9 mouse cellular contexts compared by ENCODE assay signal in the genomic region with DNA sequence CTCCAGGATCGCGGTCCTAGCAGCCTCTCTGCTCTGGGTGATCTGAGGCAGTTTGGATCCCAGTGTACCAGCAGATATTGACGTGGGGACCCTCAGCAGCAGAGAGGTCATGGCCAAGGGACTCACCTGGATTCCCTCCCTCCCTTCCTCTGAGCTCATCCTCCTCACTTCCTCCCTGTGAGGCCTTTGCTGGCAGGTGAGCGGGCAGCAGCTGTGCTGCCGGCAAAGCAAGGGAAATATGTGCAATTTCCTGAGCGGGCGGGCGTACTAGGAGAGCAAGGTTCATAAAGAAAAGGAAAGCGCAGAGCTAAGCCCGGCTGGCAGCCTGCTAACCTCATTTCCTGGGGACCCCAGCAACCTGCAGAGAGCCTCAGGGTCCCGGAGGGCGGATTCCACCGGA.
DNase-seq lines count a peak whose midpoint lies in the region; ATAC-seq lines count a peak whose summit lies in the region.
"Had no signal": no experiment of that assay in that cellular context is flagged by ENCODE, and none has a peak within 500 bp of the region (broad histone marks: within the 10 kb centered on the region; RNA-seq: fewer than 3 reads in every experiment).

No protein-coding gene starts in this region.

- intact Hi-C loops in heart, postnatal 25 days (cut with DNase I): no loop called here

- H3K27me3 ChIP-seq in lung, embryonic 15.5 days: peaks cover 23% of the 10 kb centered on the region
- H3K27me3 ChIP-seq in embryonic facial prominence, embryonic 14.5 days (replicated peaks; ENCODE audit: control insufficient read depth, insufficient read depth, low read length): peaks cover 11% of the 10 kb centered on the region; the same call in 1 of the 2 replicates
- no peaks in the 10 kb centered on the region for H3K27me3 ChIP-seq in neural tube, embryonic 11.5 days (ENCODE audit: control insufficient read depth, insufficient read depth, low read length)

- no peaks in the 10 kb centered on the region for H3K36me3 ChIP-seq in lung, embryonic 15.5 days
- no peaks in the 10 kb centered on the region for H3K36me3 ChIP-seq in embryonic facial prominence, embryonic 14.5 days (ENCODE audit: control insufficient read depth, insufficient read depth, low read length)
- H3K36me3 ChIP-seq in neural tube, embryonic 11.5 days (ENCODE audit: control insufficient read depth, insufficient read depth, low read length): no peaks in the 10 kb centered on the region
- H3K36me3 ChIP-seq: G1E had no signal

- peaks cover 16% of the 10 kb centered on the region for H3K4me1 ChIP-seq in lung, embryonic 15.5 days
- H3K4me1 ChIP-seq in embryonic facial prominence, embryonic 14.5 days (ENCODE audit: control insufficient read depth, insufficient read depth, low read length): peaks cover 21% of the 10 kb centered on the region
- H3K4me1 ChIP-seq in neural tube, embryonic 11.5 days (ENCODE audit: control insufficient read depth, insufficient read depth, low read length): peaks cover 4% of the 10 kb centered on the region; the same call in 1 of the 2 replicates

- no peak for DNase-seq in lung, postnatal 14 days
- peak; percentile 51 for DNase-seq in embryonic facial prominence, embryonic 14.5 days (ENCODE audit: low spot score)
- peak; percentile 38 for DNase-seq in heart, postnatal 25 days (ENCODE audit: low spot score)
- DNase-seq in kidney, postnatal 14 days: peak; percentile 54
- peak; percentile 28 for DNase-seq in neural tube, embryonic 11.5 days (ENCODE audit: low spot score)
- DNase-seq in layer of hippocampus, adult 18-20 months (ENCODE audit: low spot score in 2 of 2): no peak
- DNase-seq in ovary, postnatal 36 days (ENCODE audit: low spot score): no peak

- no peaks in the 10 kb centered on the region for H3K9me3 ChIP-seq in lung, embryonic 15.5 days
- no peaks in the 10 kb centered on the region for H3K9me3 ChIP-seq in embryonic facial prominence, embryonic 14.5 days (ENCODE audit: control insufficient read depth, low read length)
- no peaks in the 10 kb centered on the region for H3K9me3 ChIP-seq in neural tube, embryonic 11.5 days (ENCODE audit: control insufficient read depth, low read length)
- H3K9me3 ChIP-seq: G1E had no signal

- ATAC-seq in lung, embryonic 15.5 days (ENCODE audit: borderline replicate concordance, extremely low read depth, low FRiP score, low TSS enrichment): no peak
- no peak for ATAC-seq in embryonic facial prominence, embryonic 14.5 days (ENCODE audit: low read depth)
- no peak; the same call in 1 of the 2 replicates for ATAC-seq in neural tube, embryonic 11.5 days (ENCODE audit: insufficient read depth, low FRiP score, low TSS enrichment)

- peak overlapping the region; percentile 39; the same call in 1 of the 2 replicates for H3K4me2 ChIP-seq in lung, embryonic 15.5 days
- peak overlapping the region; percentile 43 for H3K4me2 ChIP-seq in embryonic facial prominence, embryonic 14.5 days (ENCODE audit: low read depth, low read length)
- H3K4me2 ChIP-seq in neural tube, embryonic 11.5 days (ENCODE audit: low read depth): 0 out of 2 replicates have a peak overlapping the region, but pooled peaks have one; percentile 16

- WGBS in lung, embryonic 15.5 days: 17% methylated on average over 13 of the region's 13 CpGs
- 5% methylated on average over 13 of the region's 13 CpGs for WGBS in embryonic facial prominence, embryonic 14.5 days
- 15% methylated on average over 13 of the region's 13 CpGs for WGBS in neural tube, embryonic 11.5 days

- H3K27ac ChIP-seq in lung, embryonic 15.5 days: no peak overlapping the region
- H3K27ac ChIP-seq in embryonic facial prominence, embryonic 14.5 days (replicated peaks; ENCODE audit: low read depth, low read length): no peak overlapping the region
- no peak overlapping the region for H3K27ac ChIP-seq in neural tube, embryonic 11.5 days (ENCODE audit: low read depth, low read length)

- H3K4me3 ChIP-seq in lung, embryonic 15.5 days: 0 out of 2 replicates have a peak overlapping the region, but pooled peaks have one; percentile 2
- H3K4me3 ChIP-seq in embryonic facial prominence, embryonic 14.5 days (ENCODE audit: low read depth, low read length): no peak overlapping the region
- no peak overlapping the region for H3K4me3 ChIP-seq in neural tube, embryonic 11.5 days (ENCODE audit: low read depth, low read length)

- H3K9ac ChIP-seq in lung, embryonic 15.5 days: no peak overlapping the region
- H3K9ac ChIP-seq in embryonic facial prominence, embryonic 14.5 days (ENCODE audit: low read depth, low read length): no peak overlapping the region; the same call in 1 of the 2 replicates
- no peak overlapping the region for H3K9ac ChIP-seq in neural tube, embryonic 11.5 days (ENCODE audit: low read length)

Comparison
In these comparisons a context has a peak if more than half of its experiments do, and no peak if none do; other contexts are left out.
1. DNase-seq: peak in embryonic facial prominence, embryonic 14.5 days (single experiment), heart, postnatal 25 days (single experiment), kidney, postnatal 14 days (single experiment) and neural tube, embryonic 11.5 days (single experiment); none in lung, postnatal 14 days (single experiment), layer of hippocampus, adult 18-20 months (0 of 2) and ovary, postnatal 36 days (single experiment).
2. Peak in every context shown above with its lines, with median percentiles within 50 percentile points of each other: H3K4me2 ChIP-seq.